Mouse (Mus musculus) heart, adult 2 months (tissue): ENCODE measurements around the gene Il15ra. TPM values are rescaled to one million over a fixed set of nuclear protein-coding genes. Genes with fewer than 3 reads are reported as not detected.

Experiments
- DNase-seq, 2 experiments: peaks; one replicate each; pipeline ENCODE4 v3.0.0; 2021
- H3K27ac ChIP-seq: fragments of 200-600 bp; 2 replicates; pipeline ENCODE4 v1.8.1; 2022
- H3K27me3 ChIP-seq: fragments of 200-500 bp; 2 replicates; pipeline ENCODE4 v1.6.1; 2012; ENCODE audit warnings: mild to moderate bottlenecking, low read length, inconsistent platforms, mixed read lengths; ENCODE audit not compliant: control insufficient read depth, insufficient read depth
- H3K36me3 ChIP-seq: fragments of 200-500 bp; 2 replicates; pipeline ENCODE4 v1.6.1; 2012; ENCODE audit warnings: low read length, inconsistent platforms; ENCODE audit not compliant: control insufficient read depth, insufficient read depth
- H3K4me1 ChIP-seq: fragments of 200-500 bp; 2 replicates; pipeline ENCODE4 v1.6.1; 2011; ENCODE audit warnings: low read length; ENCODE audit not compliant: control insufficient read depth, insufficient read depth
- H3K4me3 ChIP-seq: fragments of 200-600 bp; 2 replicates; pipeline ENCODE4 v1.8.1; 2022
- H3K79me2 ChIP-seq: fragments of 200-500 bp; replicated peaks from 2 replicates; pipeline ENCODE4 v1.6.1; 2012; ENCODE audit warnings: mild to moderate bottlenecking, inconsistent platforms, low read length, moderate library complexity, mixed read lengths; ENCODE audit not compliant: control insufficient read depth, insufficient read depth
- H3K9ac ChIP-seq: fragments of 200-500 bp; 2 replicates; pipeline ENCODE4 v1.6.1; 2012; ENCODE audit warnings: low read depth, mild to moderate bottlenecking, control low read depth, inconsistent platforms, low read length, mixed read lengths
- CTCF ChIP-seq: fragments of 200-600 bp; IDR thresholded peaks from 2 replicates; pipeline ENCODE4 v1.8.1; 2022; ENCODE audit warnings: antibody characterized with exemption, mild to moderate bottlenecking, moderate library complexity
- EP300 ChIP-seq: fragments of 200-500 bp; IDR thresholded peaks from 2 replicates; pipeline ENCODE4 v1.6.1; 2011; ENCODE audit warnings: low read depth, low read length, control low read depth; ENCODE audit not compliant: insufficient read depth
- POLR2A ChIP-seq: fragments of 200-500 bp; IDR thresholded peaks from 2 replicates; pipeline ENCODE4 v1.6.1; 2011; ENCODE audit warnings: mild to moderate bottlenecking, low read depth, low read length, control low read depth; ENCODE audit not compliant: insufficient read depth
- WGBS: fragments of 180-500 bp; shearing (Covaris S2); methylation state at CpG from one replicate; pipeline ENCODE4 v1.1.7; 2018; 5-methylcytosine and 5-hydroxymethylcytosine counted together
- intact Hi-C: fragments of 180-260 bp; cut with DNase I; formaldehyde crosslinking; loops from one replicate; pipeline ENCODE4 v1.15.1; 2025
- long read RNA-seq: library from polyadenylated mRNA; stranded (forward); transcript quantifications from one replicate; pipeline ENCODE4 v2.0.0, GENCODE M21; 2021
- polyA plus RNA-seq: library from polyadenylated mRNA; depleted of rRNA; stranded (reverse); fragments of >200 nt; gene quantifications from 2 replicates; pipeline ENCODE4 v1.2.3, GENCODE M21; 2012; rRNA removed
- total RNA-seq, 2 experiments: library from RNA; stranded (reverse); gene quantifications; 2 replicates each; pipeline ENCODE4 v1.2.3; 2021

The Il15ra gene
- total RNA-seq: 10 to 100 TPM; 24.4 to 31.2 TPM
- 35.3 and 51.4 TPM in 2 replicates for polyA plus RNA-seq
- long read RNA-seq, partial matches to known transcripts: 1 of 12 reads
- long read RNA-seq, other reads (novel, unspliced or antisense): 5 of 12 reads

DNA sequence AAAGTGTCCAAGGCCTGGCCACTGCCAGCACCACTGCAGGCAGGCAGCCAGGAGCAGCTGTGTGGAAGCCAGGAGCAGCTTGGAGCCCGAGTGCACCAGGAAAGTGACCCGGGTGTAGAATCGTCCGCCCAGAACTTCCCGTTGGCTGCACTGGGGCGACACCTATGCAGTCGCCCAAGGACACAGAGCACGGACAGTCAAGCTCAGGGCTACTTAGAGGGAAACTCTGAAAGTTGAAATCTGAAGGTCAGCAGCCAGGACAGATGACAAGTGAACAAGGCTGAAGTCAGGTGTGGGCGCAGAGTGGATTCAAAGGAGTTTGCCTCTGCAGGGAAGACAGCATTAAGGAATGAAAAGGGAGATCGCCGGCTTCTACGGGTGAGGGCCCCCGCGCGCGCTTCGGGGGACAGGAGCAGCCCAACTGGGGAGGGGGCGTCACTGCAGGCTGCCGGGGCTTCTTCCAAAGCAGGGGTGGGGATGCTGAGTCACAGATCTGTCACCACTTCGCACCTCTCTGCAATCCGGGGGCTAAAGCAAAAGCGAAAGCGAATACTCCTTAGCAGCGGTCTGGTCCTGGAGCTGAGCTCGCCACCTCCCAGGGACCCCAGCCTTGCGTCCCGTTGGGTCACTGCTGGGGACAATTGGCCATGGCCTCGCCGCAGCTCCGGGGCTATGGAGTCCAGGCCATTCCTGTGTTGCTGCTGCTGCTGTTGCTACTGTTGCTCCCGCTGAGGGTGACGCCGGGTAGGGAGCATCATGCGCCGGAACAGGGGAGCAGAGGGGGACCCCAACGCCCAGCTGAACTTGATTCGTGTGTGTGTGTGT, at the start of gene Il15ra:
Il15ra (plus strand) TSS at position 90 of the 825 bp plus-strand sequence.
- DNase-seq: peak; percentile 86 to 91
- peak within 1 kb of the TSS; percentile 91 for H3K27ac ChIP-seq
- TF ChIP-seq EP300: 0 out of 2 replicates have a peak, but pooled peaks have one; percentile 43
- TF ChIP-seq POLR2A: peak; percentile 88
- no peak; the same call in 1 of the 2 replicates for TF ChIP-seq CTCF
- peaks cover 14% of the 10 kb centered on the region for H3K36me3 ChIP-seq
- under 1% methylated on average over 37 of the region's 37 CpGs for WGBS
- H3K27me3 ChIP-seq: no peaks in the 10 kb centered on the region
- H3K4me3 ChIP-seq: peak within 1 kb of the TSS; percentile 96
- intact Hi-C loops: loop anchor here (5.0 kb wide), 2 partner anchors 72 to 103 kb away; partner anchors contain the start of genes Ankrd16, Fbh1 and Rbm17
- peaks cover 8% of the 10 kb centered on the region for H3K4me1 ChIP-seq
- peak within 1 kb of the TSS; percentile 94 for H3K9ac ChIP-seq
- peaks cover 6% of the 10 kb centered on the region for H3K79me2 ChIP-seq

DNA sequence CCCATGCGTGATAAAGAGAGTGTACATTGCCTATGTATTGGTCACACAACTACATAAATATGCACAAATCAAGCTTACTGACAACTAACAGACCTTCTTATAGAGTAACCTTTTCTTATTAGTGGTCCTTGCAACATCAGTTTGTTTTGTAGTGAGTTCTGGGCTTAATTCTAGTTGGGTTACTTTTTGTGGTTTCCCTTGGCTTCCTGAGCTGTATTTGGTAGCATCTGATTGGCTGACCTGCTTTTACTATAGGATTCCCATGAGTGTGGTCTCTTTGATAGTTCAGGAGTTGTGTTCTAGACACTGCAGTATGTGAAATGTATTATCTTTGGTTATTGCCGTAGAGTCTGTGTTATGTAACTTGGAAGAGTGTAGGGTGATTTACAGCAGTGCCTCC, 47.5 kb upstream of the Il15ra start:
- Histone ChIP-seq H3K79me2 (no peaks in the 10 kb centered on the region), H3K4me3 (no peak overlapping the region), H3K36me3 (no peaks in the 10 kb centered on the region), H3K27me3 (no peaks in the 10 kb centered on the region), H3K4me1 (no peaks in the 10 kb centered on the region; the same call in 1 of the 2 replicates), H3K27ac (no peak overlapping the region), H3K9ac (no peak overlapping the region)
- WGBS: 77% methylated on average over 2 of the region's 2 CpGs
- intact Hi-C loops: no loop called here
- TF ChIP-seq CTCF: no peak
- no peak for TF ChIP-seq EP300
- TF ChIP-seq POLR2A: no peak
- no peak for DNase-seq

DNA sequence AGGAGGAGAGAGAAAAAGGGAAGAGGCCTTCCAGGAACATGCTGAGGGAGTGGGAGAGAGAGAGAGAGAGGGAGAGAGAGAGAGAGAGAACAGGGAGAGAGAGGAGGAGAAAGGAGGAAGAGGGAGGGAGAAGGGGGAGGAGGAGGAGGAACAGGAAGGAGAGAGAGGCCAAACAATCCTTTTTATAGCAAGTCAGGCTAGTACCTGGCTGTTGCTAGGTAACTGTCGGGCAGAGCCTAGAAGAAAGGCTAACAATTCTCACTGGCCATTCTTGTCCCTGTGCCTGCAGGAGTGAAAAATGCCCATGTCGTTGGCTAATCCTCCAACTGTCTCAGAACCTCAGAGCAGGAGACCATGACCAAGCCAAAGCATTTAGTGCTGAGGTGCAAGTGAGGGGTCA, 45.8 kb upstream of the Il15ra start:
- no peak for DNase-seq
- Histone ChIP-seq H3K27ac (no peak overlapping the region), H3K4me3 (no peak overlapping the region), H3K79me2 (no peaks in the 10 kb centered on the region), H3K4me1 (peaks cover 2% of the 10 kb centered on the region), H3K9ac (no peak overlapping the region), H3K36me3 (no peaks in the 10 kb centered on the region), H3K27me3 (no peaks in the 10 kb centered on the region)
- WGBS: 46% methylated on average over 2 of the region's 2 CpGs
- intact Hi-C loops: no loop called here
- TF ChIP-seq EP300: no peak
- no peak for TF ChIP-seq POLR2A
- TF ChIP-seq CTCF: no peak

DNA sequence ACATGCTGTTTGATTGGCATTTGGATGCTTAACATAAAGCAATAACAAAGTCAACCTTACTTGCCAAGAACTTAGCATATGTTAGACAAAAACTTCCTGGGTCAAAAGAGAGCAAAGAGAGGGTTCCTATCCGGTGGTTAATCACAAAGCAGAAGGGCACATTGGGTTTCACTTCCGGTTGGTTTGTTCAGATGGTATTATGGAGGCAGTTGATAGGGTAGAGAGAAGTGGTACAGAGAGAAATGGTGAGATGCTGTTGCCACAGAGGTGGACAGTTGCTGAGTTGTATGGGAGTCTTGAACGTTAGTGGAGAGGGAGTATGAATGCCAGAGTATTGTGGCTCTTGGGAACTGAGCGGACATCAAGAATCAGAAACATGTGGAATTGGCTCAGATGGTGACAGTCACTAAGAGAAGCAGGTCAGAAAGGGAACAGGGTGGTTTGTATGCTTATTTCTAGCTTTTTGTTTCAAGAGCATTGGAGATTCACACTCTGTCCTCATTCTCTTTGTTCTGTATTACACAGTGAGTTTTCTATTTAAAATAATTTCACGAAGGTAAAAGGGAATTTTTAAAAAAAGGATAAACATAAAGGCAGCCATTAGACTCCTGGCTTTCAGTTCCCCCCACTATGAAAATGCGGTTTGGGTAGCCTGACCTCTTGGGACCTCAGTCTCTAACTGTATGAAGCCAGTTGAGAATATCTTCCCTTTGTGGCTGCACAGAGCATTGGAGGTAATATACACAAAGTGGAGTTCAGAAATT, 42.8 kb upstream of the Il15ra start:
- Histone ChIP-seq H3K9ac (no peak overlapping the region), H3K4me3 (no peak overlapping the region), H3K36me3 (no peaks in the 10 kb centered on the region), H3K79me2 (no peaks in the 10 kb centered on the region), H3K4me1 (peaks cover 2% of the 10 kb centered on the region), H3K27me3 (no peaks in the 10 kb centered on the region), H3K27ac (no peak overlapping the region)
- intact Hi-C loops: loop anchor here (5.0 kb wide), 1 partner anchor 210 kb away; no protein-coding TSS in a partner anchor
- DNase-seq: no peak
- TF ChIP-seq POLR2A: no peak
- TF ChIP-seq CTCF: no peak
- no peak for TF ChIP-seq EP300
- WGBS: 69% methylated on average over 6 of the region's 6 CpGs

DNA sequence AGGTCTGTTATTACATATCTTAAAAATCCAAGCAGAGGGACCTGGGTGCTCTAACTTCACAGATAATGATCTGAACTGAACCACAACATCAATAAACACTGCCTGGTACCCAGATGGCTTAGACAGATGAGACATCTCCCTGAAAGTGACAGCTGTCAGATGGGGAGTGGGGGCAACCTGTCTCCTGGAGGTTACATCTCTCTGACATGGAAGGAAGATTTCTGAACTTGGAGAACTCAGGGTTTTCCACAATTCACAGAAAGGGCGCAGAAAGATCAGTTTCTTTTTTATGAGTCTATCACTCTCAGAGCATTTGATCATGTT, 42.2 kb upstream of the Il15ra start:
- no peaks in the 10 kb centered on the region for H3K36me3 ChIP-seq
- H3K27ac ChIP-seq: no peak overlapping the region
- H3K27me3 ChIP-seq: no peaks in the 10 kb centered on the region
- no peak overlapping the region for H3K9ac ChIP-seq
- H3K4me1 ChIP-seq: peaks cover 2% of the 10 kb centered on the region
- intact Hi-C loops: loop anchor here (5.0 kb wide), 1 partner anchor 209 kb away; no protein-coding TSS in a partner anchor
- no peak for TF ChIP-seq POLR2A
- no peak for TF ChIP-seq EP300
- TF ChIP-seq CTCF: no peak
- DNase-seq: no peak
- H3K79me2 ChIP-seq: no peaks in the 10 kb centered on the region
- H3K4me3 ChIP-seq: no peak overlapping the region
- WGBS: 78% methylated on average over 1 of the region's 1 CpGs
